Mouse (Mus musculus): Measurements from ENCODE around the gene Taok2.

GRCm38 (mm10) chr7:126832036-126832598 is 52.4 kb downstream of the Taok2 start:
- TF ChIP-seq EP300 (IDR thresholded peaks at IDR 0.05; ENCODE audit: low read depth), result no peak
- TF ChIP-seq CTCF (IDR thresholded peaks at IDR 0.05; ENCODE audit: low read depth), result peak; percentile 87
